Mouse (Mus musculus): ENCODE data around the gene Hnrnpa0.
"Not testable (repeated sequence)": the region's sequence is repeated elsewhere in the genome, so short reads cannot be mapped to it uniquely, and the experiment has no call there.

Gene Hnrnpa0

DNA sequence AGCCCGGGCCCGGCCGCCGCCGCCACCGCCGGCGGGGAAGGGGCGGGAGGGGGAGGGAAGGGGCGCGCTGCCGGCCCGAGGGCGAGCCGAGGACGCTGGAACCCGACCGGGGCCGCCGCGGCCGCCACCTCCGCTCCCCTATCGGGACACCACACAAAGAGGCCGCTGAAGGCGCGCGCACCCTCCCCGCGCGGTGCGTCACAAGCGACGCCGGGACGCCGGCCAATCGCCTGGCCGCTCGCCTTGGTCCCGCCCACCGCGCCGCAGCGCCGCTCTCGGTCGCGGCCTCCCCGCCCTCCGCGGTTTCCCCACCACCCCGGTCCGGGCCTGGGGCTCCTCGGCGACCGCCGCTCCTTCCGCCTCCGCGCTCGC is at the start of gene Hnrnpa0:
Gene Hnrnpa0 (minus strand): TSS at position 161 of the 372 bp plus-strand sequence.
- DNase-seq (ENCODE audit: low spot score), result peak; percentile 92

DNA sequence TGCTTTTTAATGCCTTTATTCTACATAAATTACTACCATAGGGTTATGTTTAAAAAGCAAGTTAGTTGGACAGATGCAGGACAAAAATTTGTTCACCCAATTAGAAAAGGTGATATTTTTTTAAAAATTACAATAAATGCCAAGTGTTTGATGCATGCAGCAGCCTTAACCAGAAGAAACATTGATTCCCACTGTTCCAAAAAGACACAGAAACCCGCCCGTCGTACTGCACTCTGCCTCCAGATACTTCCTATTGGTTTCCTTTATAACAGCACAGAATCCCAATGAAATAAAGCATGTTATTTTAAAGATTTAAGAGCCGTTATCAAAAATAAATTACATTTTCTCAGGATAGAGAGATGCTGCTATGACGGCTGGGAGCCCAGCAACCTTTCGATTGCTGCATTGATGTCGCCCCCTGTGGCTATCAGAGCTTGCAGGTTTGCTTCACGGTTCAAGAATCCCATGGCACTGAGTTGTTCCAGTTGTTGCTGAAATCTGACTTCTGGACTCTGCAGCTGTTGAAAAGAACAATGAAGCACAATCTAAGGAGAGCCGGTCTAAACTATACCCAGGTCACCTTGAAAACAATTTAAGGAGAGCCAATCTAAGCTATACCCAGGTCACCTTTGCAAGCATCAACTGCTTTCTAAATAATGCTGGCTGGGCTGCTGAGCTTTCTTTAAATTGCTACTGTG is 49.3 kb upstream of the Hnrnpa0 start:
- peak; percentile 100 for DNase-seq (ENCODE audit: low spot score)

DNA sequence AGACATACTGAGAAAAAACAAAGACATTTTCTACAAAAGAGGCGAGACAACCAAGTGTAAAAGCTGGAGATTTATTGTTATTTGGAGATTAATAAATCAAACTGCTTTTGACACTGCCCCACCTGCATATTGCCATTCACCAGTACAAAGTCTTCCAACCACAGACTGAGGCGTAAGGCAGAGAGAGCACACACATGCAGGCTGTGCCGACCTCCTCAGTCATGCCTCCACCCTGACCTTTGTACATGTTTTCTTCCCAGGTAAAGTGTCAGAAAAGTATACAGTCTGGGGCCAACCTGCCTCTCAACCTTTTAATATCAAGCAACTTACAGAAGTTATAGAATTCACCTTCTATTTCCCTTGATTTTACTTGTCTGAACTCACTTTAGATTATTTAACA is 47.7 kb upstream of the Hnrnpa0 start:
- no peak for DNase-seq (ENCODE audit: low spot score)

DNA sequence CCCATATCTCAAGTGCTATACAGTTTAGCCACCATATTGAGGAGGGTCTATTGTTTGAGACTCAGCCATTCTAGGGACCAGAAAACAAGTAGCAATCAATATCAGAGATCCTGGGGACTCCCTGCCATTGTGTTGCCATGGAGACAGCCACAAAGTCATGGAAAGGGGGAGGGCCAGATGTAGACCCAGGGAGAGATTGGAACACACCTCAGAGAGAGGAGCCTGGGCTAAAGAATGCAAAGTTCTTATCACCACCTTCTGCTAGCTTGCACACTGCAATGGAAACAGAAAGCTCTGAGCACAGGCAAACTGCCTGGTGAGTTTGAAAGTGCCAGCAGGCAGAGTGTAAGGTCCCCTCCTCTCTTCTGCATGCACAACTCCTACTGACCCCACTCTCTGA is 39.8 kb upstream of the Hnrnpa0 start:
- no peak for DNase-seq (ENCODE audit: low spot score)

DNA sequence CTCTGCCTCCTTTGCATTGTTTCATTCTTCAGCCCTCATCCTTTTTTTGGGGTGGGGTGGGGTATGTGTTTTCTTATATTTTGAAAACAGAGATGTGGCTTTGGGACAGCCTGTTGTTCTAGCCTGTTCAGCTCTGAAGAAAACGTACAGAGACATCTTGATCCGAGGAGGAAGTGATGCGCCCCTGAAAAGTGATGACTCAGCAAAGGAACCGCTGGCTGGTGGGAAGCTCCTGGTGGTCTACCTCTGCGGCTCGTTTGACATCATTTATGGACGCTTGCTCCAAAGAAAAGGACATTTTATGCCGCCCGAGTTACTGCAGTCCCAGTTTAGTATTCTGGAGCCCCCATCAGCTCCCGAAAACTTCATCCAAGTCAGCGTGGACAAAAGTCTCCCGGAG is 35.0 kb upstream of the Hnrnpa0 start:
- DNase-seq (ENCODE audit: low spot score), result no peak

DNA sequence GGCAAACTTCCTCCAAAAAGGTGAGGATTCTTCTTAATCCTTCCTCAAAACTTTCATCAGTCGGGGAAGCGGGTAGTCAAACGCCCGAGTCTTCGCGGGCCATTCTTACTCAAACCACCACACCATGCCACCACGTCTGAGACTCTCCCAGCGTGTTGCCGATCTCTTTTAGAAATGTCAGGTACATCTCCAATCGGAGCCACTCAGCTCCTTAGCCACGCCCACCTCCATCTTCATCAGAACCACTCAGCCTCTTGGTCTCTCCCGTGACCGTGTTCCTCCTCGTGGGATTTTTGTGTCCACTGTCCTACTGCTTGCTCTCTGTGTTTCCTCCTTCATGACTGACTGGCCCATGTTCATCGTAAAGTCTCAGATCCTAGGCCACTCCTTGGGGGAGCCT is 32.4 kb upstream of the Hnrnpa0 start:
- no peak for DNase-seq (ENCODE audit: low spot score)

DNA sequence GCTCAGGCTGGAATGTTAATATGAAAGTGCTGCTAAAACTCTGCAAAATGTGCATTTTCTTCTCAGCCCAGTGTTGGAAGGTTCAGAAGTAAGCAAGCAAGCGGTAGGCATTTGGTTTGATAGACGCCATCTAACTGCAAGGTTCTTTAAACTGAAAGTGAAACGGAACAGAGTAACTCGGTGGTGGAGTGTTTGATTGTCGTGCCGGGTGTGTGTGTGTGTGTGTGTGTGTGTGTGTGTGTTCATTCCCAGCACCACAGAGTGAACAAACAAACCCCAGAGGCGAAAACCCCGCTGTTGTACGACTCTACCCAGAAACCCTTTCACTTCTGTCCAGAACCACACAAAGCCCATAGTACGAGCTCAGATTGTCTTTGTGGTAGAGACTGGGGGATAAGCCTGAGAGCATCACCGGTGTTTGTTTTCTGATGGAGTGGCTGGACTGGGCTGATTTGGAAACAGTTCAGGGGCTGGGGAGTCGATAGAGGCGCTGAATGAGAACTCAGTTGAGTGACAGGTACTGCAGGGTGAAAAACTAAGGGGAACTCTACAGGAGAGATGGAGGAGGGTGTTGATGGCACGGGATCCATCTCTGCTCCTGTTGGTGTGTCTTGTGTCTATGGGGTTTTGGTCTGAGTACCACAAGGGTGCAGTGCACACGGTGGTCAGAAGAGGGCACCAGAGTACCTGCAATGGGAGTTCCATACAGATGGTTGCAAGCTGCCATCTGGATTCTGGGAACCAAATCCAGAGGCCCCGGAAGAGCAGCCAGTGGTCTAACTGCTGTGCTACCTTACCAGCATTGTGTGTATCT is 29.9 kb upstream of the Hnrnpa0 start:
- peak; percentile 94 for DNase-seq (ENCODE audit: low spot score)

DNA sequence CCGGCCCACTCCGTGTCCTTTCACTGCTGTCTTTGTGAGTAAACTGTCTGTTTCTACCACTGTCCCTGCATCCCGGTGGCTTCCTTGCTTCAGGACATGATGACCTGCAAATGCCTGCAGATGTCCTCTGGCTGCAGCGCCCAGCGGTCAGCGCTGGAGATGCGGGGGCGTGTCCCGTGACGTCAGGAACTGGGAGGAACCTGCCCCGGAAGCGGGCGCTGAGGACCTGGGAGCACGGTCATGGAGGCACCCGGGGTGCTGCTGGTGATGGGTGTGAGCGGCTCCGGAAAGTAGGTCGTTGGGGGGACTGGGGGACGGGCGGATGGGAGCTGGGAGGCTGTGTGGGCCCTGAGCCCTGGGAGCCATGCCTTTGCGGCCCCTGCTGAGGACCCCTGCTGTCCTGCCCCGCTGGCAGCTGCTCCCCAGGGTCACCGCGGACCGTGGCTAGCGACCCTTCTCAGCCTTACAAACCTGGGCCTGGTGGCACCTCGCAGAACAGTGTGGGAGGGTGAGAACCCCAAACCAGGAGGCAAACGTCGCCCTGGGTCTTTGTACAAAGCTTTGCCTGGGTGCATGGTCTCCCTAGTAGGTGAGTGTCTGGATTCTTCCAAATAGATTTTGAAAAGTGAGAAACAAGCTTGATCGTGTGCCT is 29.2 kb upstream of the Hnrnpa0 start, which contains the start of gene Idnk:
Gene Idnk (plus strand): TSS at position 203 of the 652 bp plus-strand sequence.
- peak; percentile 84 for DNase-seq (ENCODE audit: low spot score)

DNA sequence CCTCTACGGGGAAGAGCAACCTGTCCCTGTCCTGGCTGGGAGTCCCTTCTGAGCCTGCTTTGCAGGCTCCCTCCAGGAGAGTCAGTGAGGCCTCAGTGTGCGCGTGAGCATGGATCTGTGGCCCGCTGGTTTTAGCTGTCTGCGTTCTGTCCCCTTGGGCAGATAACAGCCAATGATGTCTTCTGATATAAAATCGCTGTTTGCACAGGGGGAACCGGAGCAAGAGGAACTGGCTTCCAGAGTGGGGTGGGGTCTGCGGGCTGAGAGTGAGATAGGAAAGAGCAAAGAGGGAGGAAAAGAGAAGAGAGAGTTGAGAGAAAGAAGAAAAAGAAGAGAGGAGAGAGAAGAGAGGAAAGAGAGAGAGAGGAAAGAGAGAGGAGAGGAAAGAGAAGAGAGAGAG is 28.7 kb upstream of the Hnrnpa0 start:
- DNase-seq (ENCODE audit: low spot score), result no peak

DNA sequence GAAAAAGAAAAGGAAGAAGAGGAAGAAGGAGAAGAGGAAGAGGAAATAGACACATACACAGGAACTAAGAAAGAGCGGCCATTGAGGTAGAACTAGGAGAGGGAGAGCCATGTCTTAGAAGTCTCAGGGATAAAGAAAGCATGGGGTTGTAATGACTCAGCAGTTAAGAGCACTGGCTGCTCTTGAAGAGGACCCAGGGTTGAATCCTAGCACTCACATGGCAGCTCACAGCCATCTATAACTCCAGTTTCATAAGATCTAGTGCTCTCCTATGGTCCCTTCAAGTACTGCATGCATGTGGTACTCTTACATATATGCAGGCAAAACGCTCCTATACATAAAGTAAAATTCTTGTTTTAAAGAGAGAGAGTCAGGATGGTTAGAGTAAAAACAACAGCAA is 27.7 kb upstream of the Hnrnpa0 start:
- DNase-seq (ENCODE audit: low spot score), result no peak

DNA sequence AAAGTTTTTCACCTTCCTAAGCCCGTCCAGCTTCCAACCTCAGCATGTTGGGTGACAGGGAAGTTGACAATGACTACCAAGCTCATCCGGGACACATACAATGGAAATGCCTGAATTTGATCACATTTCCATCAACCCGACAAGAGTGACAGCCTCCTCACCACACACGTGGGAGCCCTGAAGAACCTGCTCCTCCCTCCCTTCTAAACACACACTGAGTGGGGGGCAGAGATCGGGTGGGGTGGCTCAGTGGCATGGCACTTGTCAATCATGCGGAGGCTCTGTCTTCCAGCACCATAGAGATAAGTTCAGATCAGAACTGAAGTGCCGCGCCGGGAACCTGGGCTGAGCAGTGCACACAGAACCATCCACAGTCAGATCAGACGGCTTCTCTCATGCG is 22.1 kb upstream of the Hnrnpa0 start:
- no peak for DNase-seq (ENCODE audit: low spot score)

DNA sequence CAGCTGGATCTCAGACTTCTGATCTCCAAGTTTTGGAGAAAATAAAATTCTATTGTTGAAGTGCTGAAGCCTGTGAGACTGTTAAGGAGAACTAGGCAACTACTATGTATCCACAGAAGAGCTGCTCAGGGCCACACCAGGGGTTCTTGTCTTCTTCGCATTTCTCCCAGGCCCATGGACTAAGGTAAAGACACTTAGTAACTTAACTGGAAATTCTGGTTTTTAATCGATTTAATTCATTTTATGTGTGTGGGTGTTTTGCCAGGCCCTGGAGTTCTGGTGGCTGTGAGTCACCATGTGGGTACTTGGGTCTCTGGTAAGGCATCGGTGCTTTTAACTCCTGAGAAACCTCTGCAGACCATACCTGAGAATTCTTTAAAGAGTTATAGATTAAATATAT is 21.3 kb upstream of the Hnrnpa0 start:
- DNase-seq (ENCODE audit: low spot score), result no peak

DNA sequence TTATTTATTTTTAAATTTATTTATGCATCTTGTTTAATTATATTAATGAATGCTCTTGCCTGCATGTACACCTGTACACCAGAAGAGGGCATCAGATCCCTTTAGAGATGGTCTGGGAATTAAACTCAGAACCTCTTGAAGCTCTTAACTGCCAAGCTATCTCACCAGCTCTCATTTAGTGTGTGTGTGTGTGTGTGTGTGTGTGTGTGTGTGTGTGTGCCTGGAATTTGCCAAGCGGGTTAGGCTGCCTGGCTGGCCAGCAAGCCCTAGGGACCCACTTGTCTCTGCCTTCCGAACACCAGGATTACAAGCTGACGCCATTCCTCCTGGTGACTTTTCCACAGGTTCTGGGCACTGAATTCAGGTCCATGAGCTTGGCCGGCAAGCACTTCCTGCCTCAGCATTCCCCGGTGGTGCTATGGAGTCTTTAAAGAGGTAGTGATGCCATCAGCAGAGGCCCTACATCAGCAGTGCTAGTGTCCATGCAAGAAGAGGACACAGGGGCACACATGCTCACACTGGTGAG is 20.7 kb upstream of the Hnrnpa0 start:
- DNase-seq (ENCODE audit: low spot score), result no peak

DNA sequence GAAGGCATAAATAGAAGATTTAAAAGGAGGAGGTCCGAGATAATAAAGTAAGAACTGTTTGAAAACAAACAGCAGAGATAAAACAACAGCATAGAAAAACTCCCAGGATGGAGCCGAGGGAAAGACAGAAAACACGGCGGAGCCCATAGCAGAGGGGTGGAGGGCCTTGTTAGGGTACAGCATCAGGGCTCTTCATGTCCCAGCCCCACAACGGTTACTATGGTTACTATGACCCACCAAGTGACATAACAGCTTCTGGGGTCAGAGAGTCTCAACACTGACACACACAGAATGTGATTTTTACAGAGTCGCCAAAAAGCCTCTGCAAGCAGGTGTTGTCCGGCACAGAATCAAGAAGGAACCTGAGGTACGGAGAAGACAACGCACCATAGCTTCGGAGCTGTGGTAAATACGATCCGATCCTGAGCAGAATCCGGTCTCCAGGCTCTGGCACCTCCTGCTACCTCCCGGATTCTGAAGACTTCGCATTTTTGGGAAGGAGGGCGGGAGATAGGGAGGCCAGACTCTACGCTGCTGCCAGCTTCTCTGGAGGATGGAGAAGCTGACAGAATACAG is 20.0 kb upstream of the Hnrnpa0 start:
- DNase-seq (ENCODE audit: low spot score), result no peak

DNA sequence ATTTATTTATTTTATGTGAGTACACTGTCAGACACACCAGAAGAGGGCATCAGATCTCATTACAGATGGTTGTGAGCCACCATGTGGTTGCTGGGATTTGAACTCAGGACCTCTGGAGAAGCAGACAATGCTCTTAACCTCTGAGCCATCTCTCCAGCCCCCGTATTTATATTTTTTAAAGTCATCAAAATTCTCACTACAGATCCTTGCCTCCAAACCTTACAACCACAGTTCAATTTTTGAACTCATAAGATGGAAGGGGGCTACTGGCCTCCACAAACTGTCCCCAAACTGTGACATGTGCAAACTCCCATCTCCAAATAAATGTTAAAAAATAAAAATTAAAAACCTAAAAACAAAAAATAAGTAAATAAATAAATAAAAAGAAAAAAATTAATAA is 19.4 kb upstream of the Hnrnpa0 start:
- DNase-seq (ENCODE audit: low spot score), result no peak

DNA sequence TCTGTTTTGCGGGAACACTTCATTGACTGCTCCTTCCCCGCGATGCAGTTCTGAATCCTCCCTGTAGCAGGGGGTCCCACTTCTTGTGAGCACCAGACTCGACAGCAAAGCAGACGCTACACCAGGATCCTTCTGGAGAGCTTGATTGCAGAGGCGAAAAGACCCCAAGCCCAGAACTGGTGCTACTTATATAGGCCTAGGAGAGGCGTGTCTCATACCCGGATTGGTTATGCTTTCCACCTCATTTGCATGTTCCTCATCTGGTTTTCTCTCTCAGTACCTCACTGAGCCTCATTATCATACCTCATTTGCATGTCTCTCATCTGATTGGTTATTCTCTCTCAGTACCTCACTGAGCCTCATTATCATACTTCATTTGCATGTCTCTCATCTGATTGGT is 18.2 kb upstream of the Hnrnpa0 start:
- not testable (repeated sequence) for DNase-seq (ENCODE audit: low spot score)

DNA sequence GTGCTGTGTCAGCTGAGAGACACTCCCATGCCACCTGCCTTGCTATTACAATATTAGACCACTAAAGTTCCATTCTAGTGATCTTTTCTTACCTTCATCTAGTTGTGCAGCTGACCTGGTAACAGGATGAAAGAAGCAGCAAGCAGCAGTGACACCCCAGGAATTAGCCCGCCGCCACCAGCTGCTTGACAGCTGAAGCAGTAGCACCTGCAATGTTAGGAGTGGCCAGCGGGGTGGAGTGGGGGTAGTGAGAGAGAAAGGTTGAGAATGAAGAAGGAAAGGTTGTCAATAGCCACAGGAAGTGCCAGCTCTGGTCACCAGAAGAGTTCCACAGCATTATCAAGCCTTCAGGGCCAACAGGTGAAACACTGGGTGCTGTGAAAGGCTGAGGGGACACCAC is 3.3 kb upstream of the Hnrnpa0 start:
- DNase-seq (ENCODE audit: low spot score), result no peak

DNA sequence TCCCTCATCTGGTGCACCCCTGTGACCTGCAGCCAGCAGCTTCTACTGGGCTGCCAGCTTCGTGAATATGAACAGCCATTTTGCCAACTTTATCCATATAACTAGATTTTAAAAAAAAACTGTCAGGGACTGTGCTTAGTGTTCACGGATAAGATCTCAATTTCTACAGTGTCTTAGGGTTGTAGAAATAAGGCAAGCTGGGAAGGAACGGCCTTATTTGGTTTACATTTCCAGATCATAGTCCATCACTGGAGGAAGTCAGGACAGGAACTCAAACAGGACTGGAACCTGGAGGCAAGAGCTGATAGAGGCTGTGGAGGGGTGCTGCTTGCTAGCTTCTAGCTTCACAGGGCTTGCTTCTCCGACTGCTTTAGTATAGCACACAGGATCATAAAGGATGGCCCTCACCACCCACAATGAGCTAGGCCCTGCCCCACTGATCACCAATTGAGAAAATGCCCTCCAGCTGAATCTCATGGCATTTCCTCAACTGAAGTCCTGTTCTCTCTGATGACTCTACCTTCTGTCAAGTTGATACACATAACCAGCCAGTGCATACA is 1.4 kb upstream of the Hnrnpa0 start:
- DNase-seq (ENCODE audit: low spot score), result no peak

DNA sequence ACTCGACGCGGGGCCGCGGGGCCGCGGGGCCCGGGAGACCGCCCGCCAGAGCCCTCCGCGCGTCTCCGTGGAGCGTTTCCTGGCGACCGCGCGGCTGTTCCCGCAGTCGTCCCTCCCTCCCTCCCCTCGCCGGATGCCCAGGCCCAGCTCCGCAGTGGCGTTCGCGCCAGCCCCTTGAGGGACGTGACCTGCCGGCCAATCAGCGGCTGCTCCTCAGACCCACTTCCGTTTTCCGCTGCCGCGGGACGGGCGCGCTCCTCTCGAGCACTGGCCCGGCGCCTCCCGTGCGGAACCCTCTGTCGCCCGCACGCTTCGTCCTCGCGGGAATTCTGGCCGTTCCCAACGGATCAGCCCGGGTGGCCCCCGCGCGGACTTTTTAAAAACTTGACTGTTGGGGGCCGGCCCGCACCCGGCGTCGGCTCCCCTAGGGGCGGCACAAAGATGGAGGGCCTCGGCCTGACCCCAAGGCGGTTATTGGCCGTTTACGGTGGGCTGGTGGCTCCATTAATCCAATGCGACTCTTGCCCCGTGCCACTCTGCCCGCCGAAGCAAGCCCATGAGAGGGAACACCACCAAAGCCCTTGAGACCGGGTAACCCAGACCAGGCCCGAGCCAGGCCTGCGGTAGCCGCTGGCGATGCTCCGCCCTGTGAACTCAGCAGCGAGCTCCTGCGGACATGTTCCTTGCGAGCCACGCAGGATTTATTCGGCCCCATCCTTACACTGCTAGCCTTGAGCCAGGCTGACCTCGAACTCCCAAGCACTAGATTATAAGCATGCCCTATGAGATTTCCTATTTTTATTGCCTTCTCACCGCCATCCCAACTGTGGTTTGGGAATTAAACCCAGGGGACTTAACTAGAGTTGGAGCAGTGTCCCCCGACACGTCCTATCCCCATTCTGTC is 664 bp upstream of the Hnrnpa0 start:
- peak; percentile 95 for DNase-seq (ENCODE audit: low spot score)

DNA sequence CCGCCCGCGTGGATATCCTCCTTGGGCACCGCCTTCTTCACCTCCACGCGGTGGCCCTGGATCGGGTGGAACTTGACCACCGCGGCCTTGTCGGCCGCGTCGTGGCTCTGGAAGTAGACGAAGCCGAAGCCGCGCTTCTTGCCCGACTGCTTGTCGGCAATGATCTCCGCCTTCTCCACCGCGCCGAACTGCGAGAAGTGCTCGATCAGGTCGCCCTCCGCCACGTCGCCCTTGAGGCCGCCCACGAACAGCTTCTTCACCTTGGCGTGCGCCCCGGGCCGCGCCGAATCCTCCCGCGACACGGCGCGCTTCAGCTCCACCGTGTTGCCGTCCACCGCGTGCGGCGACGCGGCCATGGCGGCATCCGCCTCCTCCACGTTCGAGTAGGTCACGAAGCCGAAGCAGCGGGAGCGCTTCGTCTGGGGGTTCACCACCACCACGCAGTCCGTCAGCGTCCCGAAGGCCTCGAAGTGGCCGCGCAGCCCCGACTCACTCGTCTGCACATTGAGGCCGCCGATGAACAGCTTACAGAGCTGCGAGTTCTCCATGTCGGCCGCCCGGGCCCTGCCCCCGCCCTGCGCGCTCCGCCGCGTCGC is 492 bp downstream of the Hnrnpa0 start:
- peak; percentile 72 for DNase-seq (ENCODE audit: low spot score)
